Mouse (Mus musculus) heart, adult 2 months (tissue): ENCODE data around the gene Cyp2d22. TPM values are rescaled to one million over a fixed set of nuclear protein-coding genes. Genes with fewer than 3 reads are reported as not detected.
"Not testable (repeated sequence)": the region's sequence is repeated elsewhere in the genome, so short reads cannot be mapped to it uniquely, and the experiment has no call there.

Experiments used
- DNase-seq, 2 experiments: peaks; one replicate each; pipeline ENCODE4 v3.0.0; 2021
- H3K27ac ChIP-seq: fragments of 200-600 bp; 2 replicates; pipeline ENCODE4 v1.8.1; 2022
- H3K27me3 ChIP-seq: fragments of 200-500 bp; 2 replicates; pipeline ENCODE4 v1.6.1; 2012; ENCODE audit warnings: mild to moderate bottlenecking, low read length, inconsistent platforms, mixed read lengths; ENCODE audit not compliant: control insufficient read depth, insufficient read depth
- H3K36me3 ChIP-seq: fragments of 200-500 bp; 2 replicates; pipeline ENCODE4 v1.6.1; 2012; ENCODE audit warnings: low read length, inconsistent platforms; ENCODE audit not compliant: control insufficient read depth, insufficient read depth
- H3K4me1 ChIP-seq: fragments of 200-500 bp; 2 replicates; pipeline ENCODE4 v1.6.1; 2011; ENCODE audit warnings: low read length; ENCODE audit not compliant: control insufficient read depth, insufficient read depth
- H3K4me3 ChIP-seq: fragments of 200-600 bp; 2 replicates; pipeline ENCODE4 v1.8.1; 2022
- H3K79me2 ChIP-seq: fragments of 200-500 bp; replicated peaks from 2 replicates; pipeline ENCODE4 v1.6.1; 2012; ENCODE audit warnings: mild to moderate bottlenecking, inconsistent platforms, low read length, moderate library complexity, mixed read lengths; ENCODE audit not compliant: control insufficient read depth, insufficient read depth
- H3K9ac ChIP-seq: fragments of 200-500 bp; 2 replicates; pipeline ENCODE4 v1.6.1; 2012; ENCODE audit warnings: low read depth, mild to moderate bottlenecking, control low read depth, inconsistent platforms, low read length, mixed read lengths
- CTCF ChIP-seq: fragments of 200-600 bp; IDR thresholded peaks from 2 replicates; pipeline ENCODE4 v1.8.1; 2022; ENCODE audit warnings: antibody characterized with exemption, mild to moderate bottlenecking, moderate library complexity
- EP300 ChIP-seq: fragments of 200-500 bp; IDR thresholded peaks from 2 replicates; pipeline ENCODE4 v1.6.1; 2011; ENCODE audit warnings: low read depth, low read length, control low read depth; ENCODE audit not compliant: insufficient read depth
- POLR2A ChIP-seq: fragments of 200-500 bp; IDR thresholded peaks from 2 replicates; pipeline ENCODE4 v1.6.1; 2011; ENCODE audit warnings: mild to moderate bottlenecking, low read depth, low read length, control low read depth; ENCODE audit not compliant: insufficient read depth
- WGBS: fragments of 180-500 bp; shearing (Covaris S2); methylation state at CpG from one replicate; pipeline ENCODE4 v1.1.7; 2018; 5-methylcytosine and 5-hydroxymethylcytosine counted together
- intact Hi-C: fragments of 180-260 bp; cut with DNase I; formaldehyde crosslinking; loops from one replicate; pipeline ENCODE4 v1.15.1; 2025
- polyA plus RNA-seq: library from polyadenylated mRNA; depleted of rRNA; stranded (reverse); fragments of >200 nt; gene quantifications from 2 replicates; pipeline ENCODE4 v1.2.3, GENCODE M21; 2012
- total RNA-seq, 2 experiments: library from RNA; stranded (reverse); gene quantifications; 2 replicates each; pipeline ENCODE4 v1.2.3; 2021

The Cyp2d22 gene
- total and polyA plus RNA-seq, 3 experiments = 25.5 to 44.0 (median 27.0) TPM

DNA sequence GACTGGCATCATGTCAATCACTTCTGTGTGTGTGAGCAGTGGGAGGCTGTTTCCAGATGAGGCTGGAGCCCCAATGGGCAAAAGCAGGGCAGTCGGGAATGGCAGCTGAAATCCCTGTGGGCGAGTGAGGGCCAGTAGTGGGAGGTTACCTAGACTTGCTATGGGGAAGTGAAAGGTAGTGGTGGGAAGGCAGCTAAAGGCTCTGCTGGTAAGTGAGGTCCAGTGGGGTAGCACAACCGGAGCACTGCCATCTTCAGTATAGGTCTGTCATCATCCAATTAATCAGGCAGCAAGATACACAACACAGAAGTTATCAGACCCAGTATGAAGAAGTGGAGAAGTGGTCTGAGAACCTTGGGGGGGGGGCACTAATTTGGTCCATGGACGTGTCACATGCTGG lies 27.5 kb upstream of the Cyp2d22 start:
- Histone ChIP-seq H3K79me2 (no peaks in the 10 kb centered on the region), H3K9ac (no peak overlapping the region), H3K27ac (no peak overlapping the region), H3K36me3 (no peaks in the 10 kb centered on the region), H3K4me1 (no peaks in the 10 kb centered on the region), H3K4me3 (no peak overlapping the region), H3K27me3 (no peaks in the 10 kb centered on the region)
- no peak for DNase-seq
- no peak for TF ChIP-seq EP300
- TF ChIP-seq CTCF = no peak
- no peak for TF ChIP-seq POLR2A
- WGBS = 85% methylated on average over 4 of the region's 4 CpGs
- intact Hi-C loops = no loop called here

DNA sequence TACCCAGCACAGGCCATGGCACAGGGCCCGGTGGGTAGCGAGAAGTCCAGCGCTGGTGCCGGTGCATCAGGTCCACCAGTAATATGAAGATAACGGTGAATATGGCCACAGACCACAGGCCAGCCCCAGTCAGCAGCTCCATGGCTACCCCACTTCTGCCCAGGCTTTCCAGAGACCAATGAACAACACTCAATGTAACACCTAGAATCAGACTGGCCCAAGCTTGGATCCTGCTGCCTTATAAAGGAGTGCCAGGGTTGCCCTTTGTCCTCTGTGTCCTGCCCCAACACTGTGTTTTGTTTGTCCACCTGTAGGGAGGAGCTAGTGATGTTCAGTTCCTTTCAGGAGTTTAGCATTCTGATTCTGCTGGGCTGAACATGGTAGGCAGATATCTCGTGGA lies 26.9 kb upstream of the Cyp2d22 start, which contains the start of gene Cyp2d10:
Gene Cyp2d10, minus strand, starts transcription at position 215 of the 400 bp plus-strand sequence.
- H3K4me3 ChIP-seq = no peak within 1 kb of the TSS
- no peaks in the 10 kb centered on the region for H3K4me1 ChIP-seq
- DNase-seq = no peak
- no peaks in the 10 kb centered on the region for H3K27me3 ChIP-seq
- H3K79me2 ChIP-seq = no peaks in the 10 kb centered on the region
- H3K9ac ChIP-seq = no peak within 1 kb of the TSS
- TF ChIP-seq CTCF (no peak), POLR2A (no peak), EP300 (no peak)
- intact Hi-C loops = no loop called here
- H3K27ac ChIP-seq = no peak within 1 kb of the TSS
- no peaks in the 10 kb centered on the region for H3K36me3 ChIP-seq
- 92% methylated on average over 6 of the region's 6 CpGs for WGBS

DNA sequence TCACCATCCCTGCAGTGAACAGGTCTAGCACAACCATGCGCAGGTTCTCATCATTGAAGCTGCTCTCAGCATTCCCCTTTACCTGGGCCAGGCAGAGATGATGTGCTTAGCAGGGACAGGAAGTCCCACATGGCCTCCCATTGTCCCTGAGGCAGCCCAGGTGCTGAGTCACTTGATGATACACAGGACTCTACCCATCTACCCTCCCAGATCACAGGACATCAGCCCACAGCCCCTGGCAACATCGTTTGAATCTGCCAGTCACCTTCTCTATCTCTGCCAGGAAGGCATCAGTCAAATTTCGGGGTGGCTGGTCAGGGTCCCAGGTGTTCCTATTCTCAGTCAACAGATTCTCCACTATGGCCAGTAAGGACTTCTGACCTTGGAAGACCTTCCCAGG lies 24.1 kb upstream of the Cyp2d22 start:
- H3K9ac ChIP-seq = no peak overlapping the region
- no peaks in the 10 kb centered on the region for H3K4me1 ChIP-seq
- intact Hi-C loops = no loop called here
- 77% methylated on average over 3 of the region's 3 CpGs for WGBS
- H3K27ac ChIP-seq = no peak overlapping the region
- no peaks in the 10 kb centered on the region for H3K36me3 ChIP-seq
- TF ChIP-seq POLR2A (no peak), CTCF (no peak), EP300 (no peak)
- DNase-seq = no peak
- no peak overlapping the region for H3K4me3 ChIP-seq
- no peaks in the 10 kb centered on the region for H3K79me2 ChIP-seq
- no peaks in the 10 kb centered on the region for H3K27me3 ChIP-seq

DNA sequence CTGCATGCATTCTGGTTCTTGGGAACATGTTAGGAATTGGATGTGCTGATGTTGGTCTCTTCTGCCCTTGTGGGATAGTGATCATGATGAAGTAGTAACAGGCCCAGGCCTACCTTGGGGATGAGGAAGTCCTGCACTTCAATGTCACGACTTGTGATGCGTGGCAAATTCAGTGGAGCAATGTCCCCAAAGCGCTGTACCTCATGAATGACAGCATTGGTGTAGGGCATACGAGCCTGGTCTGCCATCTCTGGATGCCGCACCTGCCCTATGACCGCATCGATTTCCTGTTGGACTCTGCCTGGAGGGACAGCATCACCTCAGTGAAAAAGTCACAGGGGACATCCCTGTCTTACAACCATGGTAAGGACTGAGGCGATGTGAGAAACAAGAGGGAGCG lies 23.5 kb upstream of the Cyp2d22 start:
- no peak for TF ChIP-seq CTCF
- TF ChIP-seq POLR2A = no peak
- no peak for TF ChIP-seq EP300
- no peaks in the 10 kb centered on the region for H3K36me3 ChIP-seq
- H3K4me1 ChIP-seq = no peaks in the 10 kb centered on the region
- H3K9ac ChIP-seq = no peak overlapping the region
- no peaks in the 10 kb centered on the region for H3K79me2 ChIP-seq
- H3K27ac ChIP-seq = no peak overlapping the region
- intact Hi-C loops = no loop called here
- 93% methylated on average over 9 of the region's 9 CpGs for whole genome bisulfite sequencing
- H3K27me3 ChIP-seq = no peaks in the 10 kb centered on the region
- DNase-seq = no peak
- H3K4me3 ChIP-seq = no peak overlapping the region

DNA sequence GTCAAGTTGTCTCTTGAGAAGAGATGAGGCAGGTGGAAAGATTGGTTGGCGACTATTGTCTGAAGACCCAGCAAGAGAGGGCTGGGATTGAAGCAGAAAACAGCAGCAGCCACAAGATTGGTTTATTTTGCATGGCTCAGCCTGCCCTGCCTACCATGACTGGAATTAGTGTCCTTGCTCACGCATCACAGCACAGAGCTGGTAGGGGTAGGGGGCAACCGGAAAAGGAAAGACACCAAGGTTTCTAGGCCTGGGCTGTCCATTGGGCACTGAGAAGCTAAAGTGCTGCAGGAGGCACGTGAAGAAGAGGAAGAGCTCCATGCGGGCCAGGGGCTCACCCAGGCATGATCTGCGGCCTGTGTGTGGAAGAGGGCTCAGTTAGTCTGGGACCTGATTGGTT lies 22.7 kb upstream of the Cyp2d22 start:
- Histone ChIP-seq H3K36me3 (no peaks in the 10 kb centered on the region), H3K79me2 (no peaks in the 10 kb centered on the region), H3K27ac (no peak overlapping the region), H3K4me1 (no peaks in the 10 kb centered on the region), H3K4me3 (no peak overlapping the region), H3K9ac (no peak overlapping the region), H3K27me3 (no peaks in the 10 kb centered on the region)
- no peak for DNase-seq
- intact Hi-C loops = no loop called here
- 87% methylated on average over 6 of the region's 6 CpGs for WGBS
- no peak for TF ChIP-seq EP300
- TF ChIP-seq POLR2A = no peak
- no peak for TF ChIP-seq CTCF

DNA sequence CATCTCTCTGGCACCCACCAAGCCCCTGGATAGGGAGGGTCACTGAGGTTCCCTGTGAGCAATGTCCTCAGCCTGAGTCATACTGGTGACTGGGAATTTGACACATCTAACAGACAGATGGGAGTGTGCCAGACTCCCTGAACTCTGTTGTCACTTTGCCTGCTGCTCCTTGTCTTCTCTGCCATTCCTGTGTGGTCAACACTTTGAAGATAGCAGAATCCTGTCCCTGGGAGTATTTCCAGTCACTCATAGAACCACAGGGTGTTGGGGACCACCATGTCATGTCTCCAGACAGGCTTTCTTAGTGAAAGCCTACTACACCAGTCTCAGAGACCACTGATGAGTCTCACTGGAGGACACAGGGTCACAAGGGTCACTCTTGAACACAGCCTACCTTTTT lies 22.0 kb upstream of the Cyp2d22 start:
- Histone ChIP-seq H3K4me1 (no peaks in the 10 kb centered on the region), H3K4me3 (no peak overlapping the region), H3K27me3 (no peaks in the 10 kb centered on the region), H3K79me2 (no peaks in the 10 kb centered on the region), H3K9ac (no peak overlapping the region), H3K36me3 (no peaks in the 10 kb centered on the region), H3K27ac (no peak overlapping the region)
- intact Hi-C loops = no loop called here
- DNase-seq = no peak
- TF ChIP-seq POLR2A = no peak
- no peak for TF ChIP-seq CTCF
- no peak for TF ChIP-seq EP300

DNA sequence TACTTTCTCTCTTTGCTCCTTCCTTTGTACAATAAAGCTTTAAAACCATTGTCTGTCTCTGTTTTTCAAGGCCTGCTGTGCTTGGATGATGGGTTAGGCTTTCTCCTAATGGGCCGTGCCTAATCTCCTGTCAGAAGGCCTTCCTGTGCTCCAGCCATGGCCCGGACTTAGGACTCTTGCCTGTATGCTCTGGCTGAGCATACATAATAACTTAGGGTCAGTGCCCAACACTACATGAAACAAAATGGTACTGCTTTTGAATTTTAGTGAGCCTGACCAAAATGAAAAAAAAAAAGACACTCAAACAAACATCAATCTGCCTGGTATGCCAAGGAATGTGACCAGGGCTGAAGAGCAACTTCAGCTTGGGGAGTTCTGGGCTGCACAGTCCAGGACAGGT lies 21.5 kb upstream of the Cyp2d22 start:
- DNase-seq = no peak
- H3K9ac ChIP-seq = no peak overlapping the region
- H3K4me1 ChIP-seq = no peaks in the 10 kb centered on the region
- H3K27me3 ChIP-seq = no peaks in the 10 kb centered on the region
- no peaks in the 10 kb centered on the region for H3K36me3 ChIP-seq
- no peak for TF ChIP-seq EP300
- no peak overlapping the region for H3K4me3 ChIP-seq
- intact Hi-C loops = loop anchor here (2.0 kb wide), 1 partner anchor 47 kb away; no protein-coding TSS in a partner anchor
- 75% methylated on average over 2 of the region's 2 CpGs for WGBS
- no peak overlapping the region for H3K27ac ChIP-seq
- no peaks in the 10 kb centered on the region for H3K79me2 ChIP-seq

DNA sequence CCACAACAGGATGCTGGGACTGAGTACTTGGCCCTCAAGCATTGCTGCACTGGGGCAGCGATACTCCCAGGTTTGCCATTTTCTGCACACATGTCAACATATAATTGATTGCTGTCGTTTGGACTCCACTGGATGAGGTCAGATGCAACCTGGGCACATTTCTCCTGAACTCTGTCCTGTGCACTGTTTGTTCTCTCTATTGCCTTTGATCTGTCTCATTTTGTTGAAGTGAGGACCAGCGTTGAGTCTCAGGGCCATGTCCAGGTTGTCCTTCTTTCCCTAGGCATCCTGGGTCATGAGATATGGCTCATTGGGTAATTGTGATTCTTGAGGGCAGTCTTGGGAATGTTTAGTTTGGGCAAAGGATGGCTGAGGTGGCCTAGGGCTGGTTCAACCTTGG lies 15.9 kb upstream of the Cyp2d22 start:
- H3K79me2 ChIP-seq, intact Hi-C loops, H3K27me3 ChIP-seq, H3K36me3 ChIP-seq, DNase-seq, H3K4me1 ChIP-seq, H3K27ac ChIP-seq, H3K4me3 ChIP-seq, H3K9ac ChIP-seq: not testable (repeated sequence)
- 83% methylated on average over 3 of the region's 3 CpGs for WGBS

DNA sequence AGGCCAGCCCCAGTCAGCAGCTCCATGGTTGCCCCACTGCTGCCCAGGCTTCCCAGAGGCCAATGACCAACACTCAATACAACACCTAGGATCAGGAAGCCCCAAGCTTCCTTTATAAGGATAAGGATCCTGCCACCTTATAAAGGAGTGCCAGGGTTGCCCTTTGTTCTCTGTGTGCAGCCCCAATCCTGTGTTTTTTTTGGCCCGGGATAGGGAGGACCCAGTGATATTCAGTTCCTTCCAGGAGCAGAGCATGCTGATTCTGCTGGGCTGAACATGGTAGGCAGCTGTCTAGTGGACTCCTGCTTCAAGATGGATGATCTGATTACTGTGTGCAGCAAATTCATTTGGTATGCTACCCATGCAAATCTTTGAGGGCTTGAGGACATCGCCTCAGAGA lies 13.9 kb upstream of the Cyp2d22 start, which contains the start of gene Cyp2d11:
Gene Cyp2d11, minus strand, starts transcription at position 101 of the 400 bp plus-strand sequence.
- 87% methylated on average over 2 of the region's 2 CpGs for WGBS
- H3K27ac ChIP-seq, H3K79me2 ChIP-seq, DNase-seq, H3K4me1 ChIP-seq, intact Hi-C loops, H3K27me3 ChIP-seq, H3K9ac ChIP-seq, H3K36me3 ChIP-seq, H3K4me3 ChIP-seq: not testable (repeated sequence)
